Mouse (Mus musculus) neural tube, embryonic 12.5 days (tissue): ENCODE measurements at regions not wholly inside any gene's neighbourhood (a gene's known extent, or its start where the extent isn't known, plus 50 kb on each side); places are given as distances from the start of the nearest gene placed in this dataset.

Experiments
- ATAC-seq: fragments of 200-750 bp; cut with Nextera tagmentation; 2 replicates; pipeline ENCODE4 v1.8.0; 2017; ENCODE audit warnings: low read depth, mild to moderate bottlenecking, moderate TSS enrichment, moderate library complexity; ENCODE audit not compliant: low FRiP score
- H3K27ac ChIP-seq: fragments of 300-500 bp; sonication (generic); 2 replicates; pipeline ENCODE4 v1.5.1; 2016
- H3K27me3 ChIP-seq: fragments of 300-500 bp; sonication (generic); replicated peaks from 2 replicates; pipeline ENCODE4 v1.6.1; 2016; ENCODE audit warnings: mild to moderate bottlenecking
- H3K36me3 ChIP-seq: fragments of 300-500 bp; sonication (generic); 2 replicates; pipeline ENCODE4 v1.6.1; 2016; ENCODE audit warnings: mild to moderate bottlenecking
- H3K4me1 ChIP-seq: fragments of 300-500 bp; sonication (generic); 2 replicates; pipeline ENCODE4 v1.6.1; 2016
- H3K4me2 ChIP-seq: fragments of 300-500 bp; sonication (generic); replicated peaks from 2 replicates; pipeline ENCODE4 v1.6.1; 2016; ENCODE audit warnings: mild to moderate bottlenecking
- H3K4me3 ChIP-seq: fragments of 300-500 bp; sonication (generic); 2 replicates; pipeline ENCODE4 v1.5.1; 2016
- H3K9ac ChIP-seq: fragments of 300-500 bp; sonication (generic); 2 replicates; pipeline ENCODE4 v1.6.1; 2016; ENCODE audit warnings: mild to moderate bottlenecking
- H3K9me3 ChIP-seq: fragments of 300-500 bp; sonication (generic); 2 replicates; pipeline ENCODE4 v1.6.1; 2016; ENCODE audit warnings: mild to moderate bottlenecking
- WGBS: fragments of 180-500 bp; shearing (Covaris S2); methylation state at CpG from one replicate; pipeline ENCODE4 v1.1.7; 2016; 5-methylcytosine and 5-hydroxymethylcytosine counted together

- no peak for ATAC-seq
- no peaks in the 10 kb centered on the region for H3K9me3 ChIP-seq
- no peak overlapping the region for H3K9ac ChIP-seq
- H3K4me2 ChIP-seq = no peak overlapping the region
- WGBS = 84% methylated on average over 6 of the region's 6 CpGs
- H3K4me3 ChIP-seq = no peak overlapping the region
- H3K36me3 ChIP-seq = no peaks in the 10 kb centered on the region
- no peaks in the 10 kb centered on the region for H3K4me1 ChIP-seq
- no peaks in the 10 kb centered on the region for H3K27me3 ChIP-seq
- H3K27ac ChIP-seq = no peak overlapping the region
Observed at GRCm38 (mm10) chr17:64382894-64383293, 51.2 kb upstream of the Pja2 start.

- H3K36me3 ChIP-seq = no peaks in the 10 kb centered on the region
- H3K9ac ChIP-seq = no peak overlapping the region
- no peaks in the 10 kb centered on the region for H3K4me1 ChIP-seq
- H3K27me3 ChIP-seq = no peaks in the 10 kb centered on the region
- no peaks in the 10 kb centered on the region for H3K9me3 ChIP-seq
- H3K4me3 ChIP-seq = no peak overlapping the region
- ATAC-seq = no peak
- no peak overlapping the region for H3K27ac ChIP-seq
- H3K4me2 ChIP-seq = no peak overlapping the region
- 89% methylated on average over 11 of the region's 11 CpGs for WGBS
Observed at GRCm38 (mm10) chr17:64383600-64383999, 51.9 kb upstream of the Pja2 start.

DNA sequence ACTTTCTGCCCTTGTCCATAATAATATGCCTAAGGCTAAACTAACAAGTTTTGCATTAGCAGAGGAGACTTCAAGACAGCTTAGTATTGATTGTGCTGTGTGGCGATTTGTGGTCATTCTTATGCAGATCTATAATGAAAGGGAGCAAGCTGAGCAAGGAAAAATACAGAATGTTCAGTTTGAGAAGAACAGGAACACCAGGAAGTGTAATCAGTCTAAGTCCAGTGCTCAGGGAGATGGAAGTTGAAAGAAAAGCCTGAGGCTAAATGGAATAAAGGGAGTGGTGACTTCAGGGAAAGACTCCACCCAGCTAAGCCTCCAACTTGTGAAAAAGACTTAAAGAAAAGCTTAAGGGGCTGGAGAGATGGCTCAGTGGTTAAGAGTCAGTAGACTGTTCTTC is 58.6 kb upstream of the Pja2 start:
- H3K27ac ChIP-seq = no peak overlapping the region

GRCm38 (mm10) chr17:64397254-64397897 is 65.7 kb upstream of the Pja2 start:
- Histone ChIP-seq H3K4me3 (no peak overlapping the region), H3K27me3 (no peaks in the 10 kb centered on the region), H3K4me2 (no peak overlapping the region), H3K36me3 (no peaks in the 10 kb centered on the region), H3K27ac (no peak overlapping the region), H3K9ac (no peak overlapping the region), H3K4me1 (no peaks in the 10 kb centered on the region), H3K9me3 (no peaks in the 10 kb centered on the region)
- 58% methylated on average over 12 of the region's 12 CpGs for WGBS
- ATAC-seq = no peak

More for the DNA sequence above, 58.6 kb upstream of the Pja2 start:
- WGBS = 87% methylated on average over 1 of the region's 1 CpGs
- no peaks in the 10 kb centered on the region for H3K27me3 ChIP-seq
- no peak overlapping the region for H3K4me3 ChIP-seq
- H3K4me2 ChIP-seq = no peak overlapping the region
- no peaks in the 10 kb centered on the region for H3K9me3 ChIP-seq
- H3K9ac ChIP-seq = no peak overlapping the region
- no peaks in the 10 kb centered on the region for H3K36me3 ChIP-seq
- H3K4me1 ChIP-seq = no peaks in the 10 kb centered on the region
- ATAC-seq = no peak

DNA sequence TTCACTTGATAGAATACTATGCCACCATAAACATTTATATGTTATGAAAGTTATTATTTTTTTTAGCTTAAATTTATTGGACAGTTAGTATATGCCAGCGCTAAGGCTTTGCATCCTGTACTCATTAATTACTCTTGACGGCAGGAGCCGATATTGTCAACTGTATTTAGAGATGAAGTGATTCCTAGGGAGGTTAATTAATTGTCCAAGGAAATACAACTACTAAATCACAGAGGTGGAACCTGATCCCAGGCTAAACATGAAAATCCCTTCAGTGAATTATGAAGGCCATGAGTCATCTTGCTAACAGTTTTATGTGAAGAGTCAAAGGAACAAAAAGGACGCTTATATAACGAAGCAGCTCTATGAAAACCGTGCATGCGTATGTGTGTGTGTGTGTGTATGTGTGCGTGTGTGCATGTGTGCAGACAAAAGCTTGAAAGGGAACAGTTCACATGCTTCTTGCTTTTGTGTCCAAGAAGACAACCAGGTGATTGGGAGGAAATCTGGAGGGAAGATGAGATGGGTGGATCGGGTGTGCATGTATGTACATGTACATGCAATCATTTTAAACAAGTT is 66.5 kb upstream of the Pja2 start:
- ATAC-seq = no peak
- H3K9me3 ChIP-seq = no peaks in the 10 kb centered on the region
- H3K4me1 ChIP-seq = no peaks in the 10 kb centered on the region
- H3K36me3 ChIP-seq = no peaks in the 10 kb centered on the region
- H3K4me2 ChIP-seq = no peak overlapping the region
- no peak overlapping the region for H3K4me3 ChIP-seq
- no peaks in the 10 kb centered on the region for H3K27me3 ChIP-seq
- 78% methylated on average over 9 of the region's 9 CpGs for WGBS
- no peak overlapping the region for H3K9ac ChIP-seq
- H3K27ac ChIP-seq = no peak overlapping the region

DNA sequence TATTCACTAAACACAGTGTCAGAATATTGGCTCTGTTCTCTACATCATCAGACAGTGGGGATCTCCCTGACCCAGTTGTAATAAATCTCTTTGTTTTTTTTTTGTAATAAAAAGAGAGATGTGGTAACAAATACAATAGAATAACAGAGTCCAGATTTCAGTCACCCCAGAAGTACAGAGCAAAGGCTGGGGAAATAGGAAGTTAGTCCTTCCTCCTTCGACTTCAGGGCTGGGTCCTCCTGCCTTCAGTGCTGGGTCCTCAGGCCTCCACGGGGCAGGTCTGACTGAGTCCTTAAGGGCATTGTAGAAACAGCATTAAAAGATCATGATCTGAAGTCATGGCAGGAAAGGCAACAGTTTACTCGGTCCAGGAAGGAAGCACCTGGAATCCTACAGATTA is 67.0 kb upstream of the Pja2 start:
- no peaks in the 10 kb centered on the region for H3K36me3 ChIP-seq
- no peak overlapping the region for H3K27ac ChIP-seq
- ATAC-seq = no peak
- no peak overlapping the region for H3K4me3 ChIP-seq
- no peak overlapping the region for H3K9ac ChIP-seq
- H3K27me3 ChIP-seq = no peaks in the 10 kb centered on the region
- WGBS = 75% methylated on average over 3 of the region's 3 CpGs
- H3K4me2 ChIP-seq = no peak overlapping the region
- H3K4me1 ChIP-seq = no peaks in the 10 kb centered on the region
- no peaks in the 10 kb centered on the region for H3K9me3 ChIP-seq

DNA sequence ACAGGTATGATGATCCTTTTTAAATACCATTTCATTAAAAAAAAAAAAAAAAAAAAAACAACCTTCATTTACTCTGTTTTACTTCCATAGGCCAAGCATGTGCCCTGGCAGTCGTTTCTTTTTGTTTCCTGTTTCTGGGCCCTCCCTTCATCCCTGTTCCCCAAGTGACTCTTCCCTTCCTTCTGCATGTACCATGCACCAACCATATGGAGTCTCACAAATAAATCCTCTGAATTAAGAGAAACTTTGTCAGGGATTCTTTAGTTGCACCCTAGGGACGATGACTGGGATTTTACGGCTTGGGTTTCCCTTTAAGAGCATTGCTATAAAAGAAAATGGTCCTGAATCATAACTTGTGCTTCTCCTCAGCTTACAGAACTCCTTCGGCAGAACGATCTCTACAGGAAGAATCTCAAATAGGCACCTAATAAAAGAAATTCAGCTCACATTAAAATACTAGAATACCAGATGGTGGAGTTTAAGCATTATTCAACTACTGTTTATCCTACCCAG is 75.1 kb upstream of the Pja2 start:
- no peak for ATAC-seq
- 50% methylated on average over 5 of the region's 5 CpGs for WGBS

DNA sequence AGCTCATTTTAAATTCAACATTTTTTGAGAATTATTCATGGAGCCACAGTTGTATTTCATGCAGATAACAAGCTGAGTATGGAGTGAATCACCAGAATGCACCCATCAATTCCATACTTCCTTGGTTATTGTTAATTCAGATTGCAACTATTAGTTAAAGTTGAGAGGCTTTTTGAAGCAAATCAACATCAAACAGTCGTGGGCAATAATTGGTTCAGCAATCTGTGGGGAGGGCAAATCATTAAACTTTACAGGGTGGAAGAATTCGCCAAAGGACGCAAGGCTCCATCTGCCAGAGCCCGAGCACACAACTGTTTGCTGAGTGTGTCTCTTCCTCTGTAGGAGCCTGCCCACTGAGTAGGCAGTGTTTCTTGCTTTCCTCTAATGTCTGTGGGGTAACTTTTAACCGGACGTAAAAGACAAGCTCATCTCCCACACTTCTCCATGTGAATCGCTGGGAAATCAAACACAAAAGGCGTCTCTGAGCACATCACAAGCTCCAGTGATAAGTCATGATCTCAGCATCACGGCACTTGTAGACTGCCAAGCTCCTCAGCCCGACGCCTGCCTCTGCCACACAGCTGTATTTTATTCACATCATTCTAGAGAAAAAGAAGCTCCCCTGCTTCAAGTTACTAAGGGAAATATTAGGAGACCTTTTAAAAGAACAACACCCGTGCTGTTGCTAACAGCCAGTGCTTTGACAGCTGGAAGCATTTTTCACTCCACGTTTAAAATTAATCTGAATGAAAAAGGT is 75.7 kb upstream of the Pja2 start:
- no peaks in the 10 kb centered on the region for H3K4me1 ChIP-seq
- WGBS = 44% methylated on average over 13 of the region's 13 CpGs
- H3K9me3 ChIP-seq = no peaks in the 10 kb centered on the region
- no peaks in the 10 kb centered on the region for H3K36me3 ChIP-seq
- no peak for ATAC-seq
- no peaks in the 10 kb centered on the region for H3K27me3 ChIP-seq
- H3K27ac ChIP-seq = no peak overlapping the region
- H3K9ac ChIP-seq = no peak overlapping the region
- no peak overlapping the region for H3K4me2 ChIP-seq
- no peak overlapping the region for H3K4me3 ChIP-seq

More for the DNA sequence above, 75.1 kb upstream of the Pja2 start:
- Histone ChIP-seq H3K9me3 (no peaks in the 10 kb centered on the region), H3K27ac (no peak overlapping the region), H3K4me1 (no peaks in the 10 kb centered on the region), H3K27me3 (no peaks in the 10 kb centered on the region), H3K4me2 (no peak overlapping the region), H3K36me3 (no peaks in the 10 kb centered on the region), H3K4me3 (no peak overlapping the region), H3K9ac (no peak overlapping the region)

DNA sequence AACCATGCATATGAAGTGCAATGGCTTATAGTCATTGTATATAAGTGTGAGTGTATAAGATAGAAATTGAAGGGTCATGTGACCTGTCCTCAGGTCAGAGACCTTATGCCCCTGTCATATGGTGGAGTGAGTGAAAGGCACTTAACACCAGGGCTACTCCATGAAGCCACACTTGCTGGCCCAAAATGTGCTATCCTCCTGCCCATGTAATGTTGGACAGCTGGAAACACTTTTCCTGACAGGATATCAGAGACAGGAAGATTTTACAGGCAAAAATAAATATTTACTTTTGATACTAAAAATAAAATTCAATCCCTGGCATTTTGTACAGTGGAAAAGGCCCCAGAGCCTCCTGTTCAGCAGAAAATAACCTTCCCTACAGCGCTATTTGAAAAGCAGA is 94.1 kb upstream of the Pja2 start:
- H3K27ac ChIP-seq = no peak overlapping the region
- ATAC-seq = no peak
- no peak overlapping the region for H3K4me3 ChIP-seq
- no peaks in the 10 kb centered on the region for H3K36me3 ChIP-seq
- no peak overlapping the region for H3K9ac ChIP-seq
- no peaks in the 10 kb centered on the region for H3K9me3 ChIP-seq
- no peaks in the 10 kb centered on the region for H3K27me3 ChIP-seq
- H3K4me1 ChIP-seq = no peaks in the 10 kb centered on the region
- H3K4me2 ChIP-seq = no peak overlapping the region
- whole genome bisulfite sequencing = 91% methylated on average over 1 of the region's 1 CpGs

DNA sequence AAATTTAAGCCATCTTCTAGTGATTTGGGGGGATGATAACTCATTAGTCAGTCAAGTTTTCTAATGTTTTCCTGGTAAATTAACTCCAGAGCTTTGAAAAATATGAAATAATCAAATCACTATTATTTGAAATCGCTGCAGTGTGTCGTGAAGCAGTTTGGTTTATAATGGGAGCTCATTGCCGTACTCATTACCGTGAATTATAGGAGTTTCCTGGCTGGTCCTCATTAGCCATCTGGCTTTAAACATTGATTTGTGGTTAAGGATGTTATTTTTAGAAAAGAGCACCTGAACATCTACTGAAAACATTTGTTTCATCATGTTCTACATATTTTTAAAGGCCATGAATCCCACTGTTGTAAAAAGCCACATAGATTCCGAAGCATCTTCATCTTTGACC is 94.8 kb upstream of the Pja2 start:
- no peaks in the 10 kb centered on the region for H3K4me1 ChIP-seq
- WGBS = 56% methylated on average over 5 of the region's 5 CpGs
- no peak overlapping the region for H3K4me3 ChIP-seq
- no peak overlapping the region for H3K9ac ChIP-seq
- no peaks in the 10 kb centered on the region for H3K9me3 ChIP-seq
- no peak overlapping the region for H3K27ac ChIP-seq
- no peaks in the 10 kb centered on the region for H3K36me3 ChIP-seq
- no peak for ATAC-seq
- no peak overlapping the region for H3K4me2 ChIP-seq
- H3K27me3 ChIP-seq = no peaks in the 10 kb centered on the region

- H3K27me3 ChIP-seq = no peaks in the 10 kb centered on the region
- no peaks in the 10 kb centered on the region for H3K4me1 ChIP-seq
- no peak overlapping the region for H3K27ac ChIP-seq
- no peak overlapping the region for H3K4me2 ChIP-seq
- H3K36me3 ChIP-seq = no peaks in the 10 kb centered on the region
- ATAC-seq = no peak
- WGBS = 78% methylated on average over 1 of the region's 1 CpGs
- no peaks in the 10 kb centered on the region for H3K9me3 ChIP-seq
- no peak overlapping the region for H3K9ac ChIP-seq
- H3K4me3 ChIP-seq = no peak overlapping the region
Observed at GRCm38 (mm10) chr17:64439571-64439970, 107.9 kb upstream of the Pja2 start.

- no peak for ATAC-seq
- WGBS = 71% methylated on average over 2 of the region's 2 CpGs
Observed at GRCm38 (mm10) chr17:64454736-64455135, 123.0 kb upstream of the Pja2 start.

More at GRCm38 (mm10) chr17:64454736-64455135, 123.0 kb upstream of the Pja2 start:
- Histone ChIP-seq H3K27ac (no peak overlapping the region), H3K27me3 (no peaks in the 10 kb centered on the region), H3K4me2 (no peak overlapping the region), H3K9me3 (no peaks in the 10 kb centered on the region), H3K4me1 (no peaks in the 10 kb centered on the region), H3K9ac (no peak overlapping the region), H3K36me3 (no peaks in the 10 kb centered on the region), H3K4me3 (no peak overlapping the region)
